Mouse (Mus musculus): ENCODE results near the gene Cracr2b. TPM values are rescaled to one million over a fixed set of nuclear protein-coding genes. Genes with fewer than 3 reads are reported as not detected.

Gene Cracr2b
- 6.9 and 7.2 TPM in 2 replicates for polyA plus RNA-seq (2015; fragmentation: Nextera tagmentation; extraction: Ambion mirVana)

GRCm38 (mm10) chr7:141460391-141461113, at the start of gene Cracr2b:
Cracr2b (plus strand) TSS chr7:141461094.
- Histone ChIP-seq H3K27me3 (peaks cover 75% of the 10 kb centered on the region), H3K4me1 (replicated peaks) (peaks cover 30% of the 10 kb centered on the region), H3K9me3 (no peaks in the 10 kb centered on the region), H3K27ac (no peak within 1 kb of the TSS), H3K4me2 (peak within 1 kb of the TSS; percentile 60), H3K36me3 (peaks cover 24% of the 10 kb centered on the region), H3K4me3 (peak within 1 kb of the TSS; percentile 40), H3K9ac (peak within 1 kb of the TSS; percentile 69)
- 78% methylated on average over 15 of the region's 15 CpGs for WGBS
- ATAC-seq (ENCODE audit: low FRiP score) = no peak

GRCm38 (mm10) chr7:141411667-141412066, 49.2 kb upstream of the Cracr2b start:
- Histone ChIP-seq H3K4me3 (no peak overlapping the region), H3K27me3 (no peaks in the 10 kb centered on the region), H3K9me3 (no peaks in the 10 kb centered on the region), H3K4me2 (no peak overlapping the region), H3K36me3 (peaks cover 37% of the 10 kb centered on the region), H3K4me1 (replicated peaks) (peaks cover 29% of the 10 kb centered on the region), H3K27ac (0 out of 2 replicates have a peak overlapping the region, but pooled peaks have one; percentile 4), H3K9ac (peak overlapping the region; percentile 39)
- ATAC-seq (ENCODE audit: low FRiP score) = no peak
- WGBS = 100% methylated on average over 1 of the region's 1 CpGs

- H3K27ac ChIP-seq = peak overlapping the region; percentile 93
- peak; percentile 25 for ATAC-seq (ENCODE audit: low FRiP score)
- H3K4me2 ChIP-seq = peak overlapping the region; percentile 92
- H3K36me3 ChIP-seq = peaks cover 26% of the 10 kb centered on the region
- H3K9me3 ChIP-seq = no peaks in the 10 kb centered on the region
- no peaks in the 10 kb centered on the region for H3K27me3 ChIP-seq
- peaks cover 29% of the 10 kb centered on the region for H3K4me1 ChIP-seq (replicated peaks)
- peak overlapping the region; percentile 64 for H3K4me3 ChIP-seq
- H3K9ac ChIP-seq = peak overlapping the region; percentile 94
- 4% methylated on average over 16 of the region's 16 CpGs for WGBS
These were observed 47.6 kb upstream of the Cracr2b start for GRCm38 (mm10) chr7:141413331-141413730.

GRCm38 (mm10) chr7:141413809-141414584, 46.9 kb upstream of the Cracr2b start, which contains the start of gene Gatd1:
Gatd1 (minus strand) TSS chr7:141414136.
- peak within 1 kb of the TSS; percentile 92 for H3K4me2 ChIP-seq
- peaks cover 20% of the 10 kb centered on the region for H3K36me3 ChIP-seq
- peak within 1 kb of the TSS; percentile 93 for H3K27ac ChIP-seq
- H3K4me3 ChIP-seq = peak within 1 kb of the TSS; percentile 64
- peaks cover 27% of the 10 kb centered on the region for H3K4me1 ChIP-seq (replicated peaks)
- under 1% methylated on average over 55 of the region's 56 CpGs for WGBS
- H3K9me3 ChIP-seq = no peaks in the 10 kb centered on the region
- H3K27me3 ChIP-seq = 0 out of 2 replicates have a peak, but pooled peaks cover 6% of the 10 kb centered on the region
- peak within 1 kb of the TSS; percentile 94 for H3K9ac ChIP-seq
- peak; percentile 88 for ATAC-seq (ENCODE audit: low FRiP score)

- Histone ChIP-seq H3K4me1 (replicated peaks) (peaks cover 21% of the 10 kb centered on the region), H3K27ac (no peak overlapping the region), H3K9ac (no peak overlapping the region), H3K9me3 (no peaks in the 10 kb centered on the region), H3K4me3 (no peak overlapping the region), H3K27me3 (0 out of 2 replicates have a peak, but pooled peaks cover 6% of the 10 kb centered on the region), H3K4me2 (no peak overlapping the region), H3K36me3 (no peaks in the 10 kb centered on the region)
- no peak for ATAC-seq (ENCODE audit: low FRiP score)
- 82% methylated on average over 6 of the region's 6 CpGs for WGBS
These were observed 44.6 kb upstream of the Cracr2b start for GRCm38 (mm10) chr7:141416144-141416841.

- H3K9me3 ChIP-seq = no peaks in the 10 kb centered on the region
- 0 out of 2 replicates have a peak, but pooled peaks cover 6% of the 10 kb centered on the region for H3K27me3 ChIP-seq
- ATAC-seq (ENCODE audit: low FRiP score) = no peak
- H3K4me1 ChIP-seq (replicated peaks) = peaks cover 10% of the 10 kb centered on the region
- no peak overlapping the region for H3K9ac ChIP-seq
- H3K36me3 ChIP-seq = no peaks in the 10 kb centered on the region
- 76% methylated on average over 8 of the region's 8 CpGs for WGBS
- H3K4me2 ChIP-seq = no peak overlapping the region
- H3K4me3 ChIP-seq = no peak overlapping the region
- H3K27ac ChIP-seq = no peak overlapping the region
These were observed 42.9 kb upstream of the Cracr2b start for GRCm38 (mm10) chr7:141417731-141418681.

GRCm38 (mm10) chr7:141418970-141419369, 41.9 kb upstream of the Cracr2b start:
- H3K27ac ChIP-seq = no peak overlapping the region
- no peak overlapping the region for H3K9ac ChIP-seq
- no peak for ATAC-seq (ENCODE audit: low FRiP score)
- no peak overlapping the region for H3K4me2 ChIP-seq
- H3K36me3 ChIP-seq = no peaks in the 10 kb centered on the region
- 73% methylated on average over 7 of the region's 7 CpGs for WGBS
- 0 out of 2 replicates have a peak, but pooled peaks cover 6% of the 10 kb centered on the region for H3K27me3 ChIP-seq
- H3K9me3 ChIP-seq = no peaks in the 10 kb centered on the region
- H3K4me3 ChIP-seq = no peak overlapping the region
- H3K4me1 ChIP-seq (replicated peaks) = peaks cover 4% of the 10 kb centered on the region; the same call in 1 of the 2 replicates

GRCm38 (mm10) chr7:141420030-141420702, 40.7 kb upstream of the Cracr2b start:
- Histone ChIP-seq H3K27ac (no peak overlapping the region), H3K27me3 (0 out of 2 replicates have a peak, but pooled peaks cover 6% of the 10 kb centered on the region), H3K4me1 (replicated peaks) (no peaks in the 10 kb centered on the region), H3K9me3 (no peaks in the 10 kb centered on the region), H3K4me2 (no peak overlapping the region), H3K9ac (no peak overlapping the region), H3K36me3 (no peaks in the 10 kb centered on the region), H3K4me3 (no peak overlapping the region)
- ATAC-seq (ENCODE audit: low FRiP score) = no peak
- WGBS = 86% methylated on average over 9 of the region's 9 CpGs

- 0 out of 2 replicates have a peak, but pooled peaks cover 2% of the 10 kb centered on the region for H3K27me3 ChIP-seq
- 76% methylated on average over 4 of the region's 4 CpGs for WGBS
- H3K27ac ChIP-seq = no peak overlapping the region
- H3K4me1 ChIP-seq (replicated peaks) = peaks cover 9% of the 10 kb centered on the region
- no peak overlapping the region for H3K4me2 ChIP-seq
- H3K4me3 ChIP-seq = no peak overlapping the region
- H3K36me3 ChIP-seq = peaks cover 16% of the 10 kb centered on the region
- no peak for ATAC-seq (ENCODE audit: low FRiP score)
- no peaks in the 10 kb centered on the region for H3K9me3 ChIP-seq
- no peak overlapping the region for H3K9ac ChIP-seq
These were observed 37.1 kb upstream of the Cracr2b start for GRCm38 (mm10) chr7:141423811-141424210.

GRCm38 (mm10) chr7:141426948-141427730, 33.8 kb upstream of the Cracr2b start:
- WGBS = 90% methylated on average over 12 of the region's 12 CpGs
- Histone ChIP-seq H3K4me1 (replicated peaks) (peaks cover 28% of the 10 kb centered on the region), H3K9me3 (no peaks in the 10 kb centered on the region), H3K9ac (peak overlapping the region; percentile 39; the same call in 1 of the 2 replicates), H3K4me2 (no peak overlapping the region), H3K27ac (no peak overlapping the region), H3K27me3 (no peaks in the 10 kb centered on the region), H3K4me3 (no peak overlapping the region), H3K36me3 (peaks cover 38% of the 10 kb centered on the region)
- ATAC-seq (ENCODE audit: low FRiP score) = no peak
